Mouse (Mus musculus) C3H10T1/2 (cell line): ENCODE data around the gene Fignl2. TPM values are rescaled to one million over a fixed set of nuclear protein-coding genes. Genes with fewer than 3 reads are reported as not detected.

ENCODE experiments used
- polyA plus RNA-seq, 2 experiments: library from polyadenylated mRNA; unstranded; fragments of >200 nt; fragmentation: generic; extraction: Trizol; gene quantifications; one replicate each; pipeline ENCODE4 v1.2.1; 2012; ENCODE audit warnings: missing spikeins in 2 of 2

The Fignl2 gene
- polyA plus RNA-seq = 1 to 10 TPM in 1 of 2 experiments, under 1 TPM in 1; 0.25 to 5.1 TPM

GRCm38 (mm10) chr15:101077813-101078730, at the start of gene Fignl2:
Gene Fignl2 (minus strand): TSS chr15:101078567.

GRCm38 (mm10) chr15:101115511-101116110, 37.2 kb upstream of the Fignl2 start, which contains the start of gene Ankrd33:
Gene Ankrd33 (plus strand): TSS chr15:101115755.

GRCm38 (mm10) chr15:101047194-101047555, 31.2 kb downstream of the Fignl2 start, which contains the start of gene Gm47841:
Gene Gm47841 (minus strand): TSS chr15:101047397.

Other genes starting within 250 kb of the Fignl2 start
- under 1 TPM in 1 of 2 experiments, not detected in 1; 0.22 TPM for gene Scn8a, start 208.7 kb downstream of the Fignl2 start, polyA plus RNA-seq
- gene Gm47841, start 31.2 kb downstream of the Fignl2 start, polyA plus RNA-seq = under 1 TPM in 1 of 2 experiments, not detected in 1; 0.13 TPM
- gene Ankrd33, start 37.2 kb upstream of the Fignl2 start, polyA plus RNA-seq = not detected
- under 1 TPM; 0.08 to 0.24 TPM for gene Acvrl1, start 50.0 kb upstream of the Fignl2 start, polyA plus RNA-seq
- gene Acvr1b, start 95.5 kb upstream of the Fignl2 start, polyA plus RNA-seq = 1 to 10 TPM in 1 of 2 experiments, under 1 TPM in 1; 0.78 to 9.3 TPM
- 10 to 100 TPM in 1 of 2 experiments, 1 to 10 TPM in 1; 4.5 to 10.6 TPM for gene Grasp, start 145.6 kb upstream of the Fignl2 start, polyA plus RNA-seq
- 10 to 100 TPM in 1 of 2 experiments, 1 to 10 TPM in 1; 1.4 to 12.1 TPM for gene Nr4a1, start 175.7 kb upstream of the Fignl2 start, polyA plus RNA-seq
- gene Atg101, start 205.7 kb upstream of the Fignl2 start, polyA plus RNA-seq = 10 to 100 TPM; 73.1 to 87.9 TPM
- gene 6030408B16Rik, start 214.6 kb upstream of the Fignl2 start, polyA plus RNA-seq = under 1 TPM; 0.06 to 0.40 TPM